Mouse (Mus musculus): ENCODE results near the gene Trpc4ap.
"Not testable (repeated sequence)": the region's sequence is repeated elsewhere in the genome, so short reads cannot be mapped to it uniquely, and the experiment has no call there.

Gene Trpc4ap

DNA sequence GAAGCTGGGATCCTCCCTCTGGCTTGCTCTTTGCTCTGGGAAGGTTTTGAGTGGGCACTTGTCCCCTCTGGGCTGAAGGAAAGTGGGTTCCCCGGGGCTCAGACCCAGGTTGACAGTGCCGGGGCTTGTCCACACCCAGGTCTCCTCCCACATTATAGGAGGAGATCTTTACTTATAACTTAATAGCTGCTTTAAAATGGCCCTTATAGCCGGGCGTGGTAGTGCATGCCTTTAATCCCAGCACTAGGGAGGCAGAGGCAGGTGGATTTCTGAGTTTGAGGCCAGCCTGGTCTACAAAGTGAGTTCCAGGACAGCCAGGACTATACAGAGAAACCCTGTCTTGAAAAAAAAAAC lies 87.0 kb downstream of the Trpc4ap start:
- DNase-seq = not testable (repeated sequence)

DNA sequence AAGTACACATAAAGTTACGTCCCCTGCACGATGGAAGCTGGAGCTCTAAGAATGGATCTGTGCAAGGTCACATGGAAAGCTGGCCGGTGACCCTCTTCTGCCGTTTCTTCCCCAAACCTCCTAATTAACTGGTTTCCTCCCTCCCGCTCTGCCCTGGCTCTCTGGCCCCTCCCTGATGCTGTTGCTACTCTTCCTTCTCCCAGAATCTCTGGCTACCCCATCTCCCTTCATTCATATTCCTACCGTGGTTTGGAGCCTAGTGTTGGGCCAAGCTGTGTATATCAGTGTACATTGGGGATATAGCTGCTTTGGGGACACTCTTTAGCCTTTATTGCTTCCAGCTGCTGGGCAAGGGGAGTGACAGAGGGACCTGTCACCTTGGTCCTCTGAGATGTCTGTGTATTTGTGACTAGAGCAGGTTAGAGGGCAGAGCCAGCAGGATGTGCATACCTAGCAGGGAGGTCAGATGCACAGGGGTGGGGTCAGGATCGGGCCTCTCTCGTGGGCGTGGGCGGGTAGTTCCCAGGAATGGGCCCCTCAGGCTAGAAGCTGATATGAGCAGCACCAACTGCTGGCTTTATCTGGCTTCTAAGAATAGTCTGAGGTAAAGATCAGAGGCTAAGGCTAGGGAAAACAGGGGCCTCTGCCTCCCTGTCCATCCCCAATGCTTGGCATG lies 87.5 kb downstream of the Trpc4ap start:
- DNase-seq = no peak

DNA sequence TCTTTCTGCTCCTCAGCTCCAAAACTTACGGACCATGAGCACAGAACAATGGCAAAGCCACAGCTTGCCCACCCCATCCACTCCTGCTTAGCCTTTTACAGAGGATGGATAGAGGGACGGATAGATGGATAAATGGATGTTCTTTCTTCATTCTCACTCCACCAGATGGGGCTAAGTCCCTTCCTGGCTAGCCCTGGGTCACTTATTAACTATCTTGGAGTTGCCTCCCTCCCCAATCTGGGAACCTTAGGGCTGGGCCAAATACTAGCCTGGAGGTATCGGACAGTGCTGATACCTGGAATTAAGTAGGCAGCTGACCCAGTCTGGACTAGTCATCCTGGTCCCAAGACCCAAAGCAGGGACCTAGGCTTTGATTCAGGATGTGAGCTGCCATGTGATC lies 88.5 kb downstream of the Trpc4ap start:
- no peak for DNase-seq

DNA sequence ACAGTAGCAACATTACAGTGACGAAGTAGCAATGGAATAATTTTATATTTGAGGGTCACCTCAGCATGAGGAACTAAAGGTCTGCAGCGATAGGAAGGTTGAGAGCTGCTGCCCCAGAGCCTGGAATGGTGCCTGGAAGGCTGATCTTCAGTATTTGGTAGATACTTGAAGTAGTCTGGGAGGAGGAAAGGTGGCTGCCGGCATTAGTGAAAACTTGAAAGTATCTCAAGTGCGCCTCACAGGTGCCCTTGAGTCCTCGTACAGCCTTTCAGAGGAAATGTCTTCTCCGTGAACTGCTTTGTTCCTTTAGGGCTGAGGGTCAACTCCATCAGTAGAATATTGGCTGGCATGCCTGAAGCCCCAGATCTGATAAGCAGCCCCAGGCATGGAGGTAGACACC lies 96.7 kb downstream of the Trpc4ap start:
- DNase-seq = no peak

DNA sequence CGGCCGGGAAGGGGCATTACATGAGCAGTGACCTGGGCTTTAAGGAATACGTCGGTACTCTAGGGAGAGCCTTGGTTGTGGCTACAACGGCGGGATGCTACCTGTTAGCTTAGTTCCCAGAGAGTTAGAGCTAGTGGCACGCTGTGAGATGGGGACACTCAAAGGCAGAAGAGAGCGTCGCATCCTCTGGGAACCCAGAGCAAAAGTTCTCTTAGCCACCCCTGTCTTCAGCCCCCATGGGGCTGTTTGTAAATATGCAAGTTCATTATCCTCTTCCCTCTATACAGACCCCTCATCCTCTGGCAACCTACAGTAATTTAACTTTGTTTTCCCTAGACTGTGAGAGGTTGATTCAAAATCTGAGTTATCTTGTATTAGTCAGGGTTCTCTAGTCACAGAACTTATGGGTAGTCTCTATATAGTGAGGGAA lies 99.3 kb downstream of the Trpc4ap start:
- DNase-seq = no peak

DNA sequence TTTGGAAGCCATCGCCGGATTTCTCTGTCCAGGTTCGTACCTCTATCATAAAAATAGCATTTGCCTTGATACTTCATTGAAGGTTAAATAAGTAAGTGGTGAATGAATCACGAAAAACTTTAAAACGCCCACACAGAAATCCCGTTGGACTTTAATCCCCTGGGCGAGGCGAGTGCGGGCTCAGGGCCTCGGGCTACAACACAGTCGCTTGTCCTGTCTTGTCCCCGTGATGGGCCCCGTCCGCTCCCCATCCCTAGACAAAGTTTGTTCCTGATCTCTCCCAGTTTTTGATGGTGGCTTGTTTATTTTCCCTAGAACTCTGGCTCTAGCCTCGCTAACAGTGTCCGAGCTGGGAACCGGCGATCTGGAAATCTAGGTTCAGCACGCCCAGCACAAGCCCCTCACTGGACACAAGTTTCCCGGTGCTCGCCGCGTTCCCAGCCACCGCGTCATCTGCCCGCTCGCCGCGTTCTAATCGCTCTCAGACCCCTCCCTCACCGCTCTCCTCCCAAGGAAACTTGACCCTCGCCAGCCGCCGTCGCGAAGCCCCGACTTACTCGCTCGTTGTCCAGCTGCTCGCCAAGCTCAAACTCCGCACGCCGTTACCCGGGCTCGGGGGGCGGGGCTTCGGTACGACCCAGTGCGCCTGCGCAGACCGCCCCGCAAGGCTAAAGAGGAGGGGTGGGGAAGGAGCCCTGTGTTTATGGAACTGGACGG lies 99.9 kb downstream of the Trpc4ap start, which contains the start of gene Gss:
Gene Gss (minus strand): TSS at position 674 of the 717 bp plus-strand sequence.
- peak; percentile 98 for DNase-seq

DNA sequence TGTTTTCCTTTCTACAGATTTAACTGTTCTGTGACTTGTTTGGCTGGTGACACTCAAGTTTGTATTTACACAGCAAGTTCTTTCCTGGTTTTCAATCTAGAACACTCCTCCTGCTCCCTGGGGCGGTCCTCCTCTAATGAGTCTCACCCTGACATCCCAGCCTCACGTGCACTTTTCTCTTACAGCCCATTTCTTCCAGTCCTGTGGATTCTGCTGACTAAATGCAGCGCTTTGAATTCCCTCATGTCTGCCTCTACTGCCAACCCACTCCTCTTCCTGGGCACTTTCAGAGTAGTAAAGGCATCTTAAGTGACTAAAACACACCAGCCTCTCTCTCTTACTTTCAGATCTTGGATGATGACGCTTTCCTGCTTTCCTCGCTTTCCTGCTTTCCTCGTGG lies 100.5 kb downstream of the Trpc4ap start:
- no peak for DNase-seq

DNA sequence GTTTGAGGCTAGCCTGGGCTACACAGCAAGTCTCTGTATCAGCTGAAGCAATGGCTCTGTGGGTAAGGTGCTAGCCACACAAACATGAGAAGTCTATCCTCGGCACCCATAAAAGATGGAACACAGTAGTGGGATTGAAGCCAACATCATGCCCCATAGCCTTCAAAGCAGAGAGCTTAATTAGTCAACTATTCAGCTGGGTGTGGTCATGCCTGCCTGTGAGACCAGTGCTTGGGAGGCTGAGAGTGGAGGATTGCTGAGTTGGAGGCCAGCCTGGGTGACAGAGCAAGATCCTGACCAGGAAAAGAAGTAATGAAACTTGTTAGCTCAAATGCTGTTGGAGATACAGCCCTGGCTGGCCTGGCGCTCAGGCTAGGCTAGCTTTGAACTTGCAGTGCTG lies 101.3 kb downstream of the Trpc4ap start:
- DNase-seq = no peak

DNA sequence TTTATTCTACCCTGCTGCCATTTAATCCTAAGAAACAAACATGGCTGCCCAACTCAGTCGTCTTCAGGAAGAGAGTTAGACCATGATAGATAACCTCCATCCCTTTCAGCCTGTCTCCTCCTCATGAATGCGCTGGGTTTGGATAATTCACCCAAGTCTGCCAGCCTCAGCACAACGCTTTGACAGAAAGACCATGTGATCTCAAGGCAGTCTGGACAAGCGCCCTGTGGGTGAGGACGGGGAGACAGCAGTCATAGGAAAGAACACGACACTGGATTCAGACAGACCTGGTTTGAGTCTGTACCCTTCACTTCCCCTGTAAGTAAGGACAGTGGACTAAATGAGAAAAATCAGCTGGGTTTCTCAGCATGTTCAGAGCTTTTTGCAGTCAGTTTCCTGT lies 102.7 kb downstream of the Trpc4ap start:
- no peak for DNase-seq

DNA sequence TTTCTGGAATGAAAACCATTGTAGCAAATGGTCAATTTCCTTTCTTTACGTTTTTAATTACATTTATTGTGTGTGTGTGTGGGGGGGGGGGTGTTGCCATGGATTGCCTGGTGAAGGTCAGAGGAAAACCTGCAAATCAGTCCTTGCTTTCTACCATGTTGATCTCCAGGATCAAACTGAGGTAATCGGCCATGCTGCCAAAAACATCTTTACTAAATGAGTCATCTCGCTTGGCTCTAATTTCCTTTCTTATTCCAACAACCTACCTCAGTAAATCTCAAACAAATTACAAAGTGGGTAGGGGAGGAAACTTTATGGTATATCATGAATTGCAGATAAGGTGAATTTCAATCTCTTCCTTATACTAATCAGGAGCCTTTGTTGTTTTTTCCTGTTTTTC lies 104.0 kb downstream of the Trpc4ap start:
- DNase-seq = no peak

DNA sequence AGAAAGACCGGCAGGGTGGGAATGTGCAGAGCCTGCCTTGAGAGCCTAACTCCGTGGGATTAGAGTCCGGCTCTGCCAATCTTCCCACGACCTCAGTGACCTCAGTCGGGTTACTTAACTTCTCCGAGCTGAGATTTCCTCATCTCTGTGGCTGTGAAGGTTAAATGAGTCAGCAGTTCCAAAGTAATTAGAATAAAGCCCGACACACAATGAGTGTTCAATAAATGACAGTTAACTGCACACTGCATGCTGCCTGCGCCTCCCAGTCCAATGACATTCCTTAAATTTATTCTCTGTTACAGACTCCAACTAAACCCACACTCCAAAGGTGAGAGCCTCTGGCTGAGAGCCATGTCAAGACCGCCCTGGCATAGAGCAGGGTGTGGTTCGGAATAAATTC lies 106.7 kb downstream of the Trpc4ap start:
- no peak for DNase-seq

DNA sequence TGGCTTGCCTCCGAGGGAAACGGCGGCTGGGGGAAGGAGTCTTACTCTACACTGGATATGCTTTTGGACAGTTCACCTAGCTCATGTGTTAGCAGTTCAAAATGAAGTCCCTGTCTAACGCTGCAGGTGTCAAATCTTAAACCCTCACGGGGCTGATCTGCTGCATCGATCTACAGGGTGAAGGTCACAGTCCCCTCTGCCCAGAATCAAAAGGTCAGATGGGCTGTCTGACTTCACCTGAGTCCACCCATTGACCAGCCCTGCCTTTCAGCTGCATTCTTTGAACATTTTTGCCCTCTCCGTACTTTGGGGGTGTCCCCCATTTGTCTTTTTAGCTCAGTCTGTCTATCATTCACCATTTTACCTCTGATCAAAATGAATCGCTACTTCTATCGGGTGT lies 107.1 kb downstream of the Trpc4ap start:
- no peak for DNase-seq

Measured in cerebellum, adult 9-11 months (tissue).